Mouse (Mus musculus) adrenal gland, postnatal 36 days (tissue): ENCODE measurements around the gene Lyl1. TPM values are rescaled to one million over a fixed set of nuclear protein-coding genes. Genes with fewer than 3 reads are reported as not detected.
A peak's percentile ranks its signal among the peaks of the same experiment; 100 is the strongest.

ENCODE experiments used
- DNase-seq, 2 experiments: peaks; one replicate each; pipeline ENCODE4 v3.0.0; 2021; ENCODE audit warnings: mixed read lengths in 1 of 2
- total RNA-seq, 2 experiments: library from RNA; stranded (reverse); gene quantifications; 2 replicates each; pipeline ENCODE4 v1.2.3; 2021

Lyl1 gene
- total RNA-seq, 2 experiments from 2014 or later: 2.5 to 2.9 TPM

DNA sequence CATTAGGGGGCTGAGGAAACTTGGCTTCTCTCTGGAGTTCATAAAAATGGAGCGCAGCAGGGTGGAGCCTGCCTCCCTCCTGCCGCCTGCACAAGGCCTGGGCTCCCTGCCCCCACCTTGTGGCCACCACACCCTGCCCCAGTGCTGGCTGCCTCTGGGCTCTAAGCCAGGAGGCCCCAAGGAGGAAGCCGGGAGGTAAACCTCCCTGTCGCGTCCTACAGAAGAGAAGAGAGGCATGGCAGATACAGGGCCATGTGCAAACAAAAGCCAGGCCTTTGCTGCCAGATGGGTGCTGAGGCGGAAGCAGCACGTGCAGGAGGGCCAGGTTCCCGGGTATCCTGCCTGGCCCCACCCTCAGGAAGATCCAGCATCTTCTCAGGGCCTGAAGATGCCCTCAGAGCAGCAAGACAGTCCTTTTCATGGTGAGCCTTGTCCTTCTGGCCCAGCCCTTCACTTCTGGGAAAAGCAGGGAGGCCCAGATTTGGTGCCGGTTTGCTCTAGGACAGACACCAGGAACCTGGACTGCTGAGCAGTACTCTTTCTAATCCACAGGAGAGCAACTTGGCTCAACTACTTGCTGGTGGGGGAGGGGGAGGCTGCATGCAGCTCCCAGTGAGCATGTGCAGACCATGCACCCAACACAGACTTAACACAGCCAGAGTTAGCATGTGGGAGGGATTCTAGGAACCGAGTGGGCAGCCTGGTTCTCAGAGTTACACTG lies 21.8 kb downstream of the Lyl1 start, which contains the start of gene G430095P16Rik:
TSS of gene G430095P16Rik (plus strand) at position 158 of the 721 bp plus-strand sequence.
- peak; percentile 54 to 79 for DNase-seq

DNA sequence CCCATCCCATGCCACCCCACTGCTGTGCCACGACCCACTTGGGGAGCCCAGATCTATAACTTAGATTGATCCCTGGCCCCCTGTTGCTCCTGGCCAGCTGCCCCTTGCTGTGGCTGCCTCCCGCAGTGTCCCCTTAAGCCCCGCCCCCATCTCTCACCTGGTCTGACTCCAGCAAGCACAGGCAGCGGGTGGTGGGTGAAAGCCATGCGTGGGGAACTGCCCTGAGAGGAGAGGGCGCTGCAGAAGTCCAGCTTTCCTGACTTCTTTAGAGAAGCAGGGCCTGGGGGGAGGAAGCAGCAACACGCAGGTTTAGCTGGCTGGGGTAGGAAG lies 22.3 kb downstream of the Lyl1 start:
- DNase-seq: peak in 1 of 2 experiments; percentile 37

DNA sequence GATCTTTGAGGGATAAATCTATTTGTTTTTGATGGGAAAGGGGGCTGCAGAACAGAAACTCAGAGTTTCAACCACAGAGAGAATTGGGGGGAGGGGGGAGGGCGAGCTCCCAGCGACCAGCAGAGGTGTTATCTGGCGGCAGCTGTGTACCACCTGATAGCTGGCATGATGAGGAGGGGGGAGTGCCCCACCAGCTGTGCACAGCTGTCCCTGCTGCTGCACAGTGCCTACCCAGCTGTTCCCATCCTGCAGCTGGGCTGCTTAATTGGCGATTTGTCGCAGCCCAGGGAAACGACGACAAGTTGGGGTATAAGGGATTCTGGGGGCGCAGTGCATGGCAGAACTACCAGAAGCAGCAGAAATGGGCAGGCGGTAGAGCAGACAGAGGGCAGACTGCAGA lies 23.4 kb downstream of the Lyl1 start:
- no peak for DNase-seq

GRCm38 (mm10) chr8:84725246-84725940 lies 24.1 kb downstream of the Lyl1 start:
- DNase-seq: no peak

- peak in 1 of 2 experiments; percentile 36 for DNase-seq
Measured at GRCm38 (mm10) chr8:84725941-84726259, 24.6 kb downstream of the Lyl1 start.

GRCm38 (mm10) chr8:84728474-84728873 lies 27.2 kb downstream of the Lyl1 start:
- DNase-seq: no peak

GRCm38 (mm10) chr8:84729921-84730362 lies 28.7 kb downstream of the Lyl1 start:
- peak; percentile 29 to 48 for DNase-seq

DNA sequence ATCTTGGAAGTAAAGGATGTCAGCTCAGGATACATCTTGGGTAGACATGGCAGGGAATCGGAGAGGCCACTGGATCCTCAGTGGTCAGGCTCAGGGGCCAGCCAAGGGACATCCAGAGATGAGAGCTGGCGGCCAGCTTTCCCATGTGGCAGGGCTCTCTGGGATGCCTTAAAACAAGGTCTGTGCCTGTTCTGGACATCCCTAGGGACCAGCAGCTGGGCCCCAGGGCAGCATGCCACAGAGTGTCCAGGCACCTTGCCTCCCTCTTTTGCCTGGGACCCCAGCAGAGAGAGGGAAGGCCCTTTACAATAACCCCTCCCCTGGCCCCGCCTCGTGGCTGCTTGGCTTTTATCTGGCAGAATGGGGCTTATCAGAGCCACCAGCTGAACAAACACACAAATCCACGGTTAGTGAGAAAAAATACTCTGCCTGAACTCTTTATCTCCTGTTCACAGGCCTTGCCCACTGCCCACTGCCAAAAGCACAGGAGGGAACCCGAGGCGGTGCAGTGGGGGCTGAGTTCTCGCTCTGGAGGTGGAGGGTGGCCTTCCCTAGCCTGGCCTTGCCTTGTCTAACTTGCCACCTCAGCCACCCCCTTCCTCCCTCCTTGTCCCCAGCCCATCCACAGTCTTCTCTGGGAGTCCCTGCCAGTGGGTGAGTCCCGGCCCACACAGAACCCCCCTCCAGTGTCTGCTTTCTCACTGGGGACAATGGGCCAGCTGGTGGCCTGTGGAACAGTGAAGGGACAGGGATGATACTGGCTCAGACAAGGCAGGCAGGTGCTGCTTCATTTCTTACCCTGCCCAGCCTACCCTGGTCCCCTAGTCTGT lies 29.5 kb downstream of the Lyl1 start:
- no peak for DNase-seq

DNA sequence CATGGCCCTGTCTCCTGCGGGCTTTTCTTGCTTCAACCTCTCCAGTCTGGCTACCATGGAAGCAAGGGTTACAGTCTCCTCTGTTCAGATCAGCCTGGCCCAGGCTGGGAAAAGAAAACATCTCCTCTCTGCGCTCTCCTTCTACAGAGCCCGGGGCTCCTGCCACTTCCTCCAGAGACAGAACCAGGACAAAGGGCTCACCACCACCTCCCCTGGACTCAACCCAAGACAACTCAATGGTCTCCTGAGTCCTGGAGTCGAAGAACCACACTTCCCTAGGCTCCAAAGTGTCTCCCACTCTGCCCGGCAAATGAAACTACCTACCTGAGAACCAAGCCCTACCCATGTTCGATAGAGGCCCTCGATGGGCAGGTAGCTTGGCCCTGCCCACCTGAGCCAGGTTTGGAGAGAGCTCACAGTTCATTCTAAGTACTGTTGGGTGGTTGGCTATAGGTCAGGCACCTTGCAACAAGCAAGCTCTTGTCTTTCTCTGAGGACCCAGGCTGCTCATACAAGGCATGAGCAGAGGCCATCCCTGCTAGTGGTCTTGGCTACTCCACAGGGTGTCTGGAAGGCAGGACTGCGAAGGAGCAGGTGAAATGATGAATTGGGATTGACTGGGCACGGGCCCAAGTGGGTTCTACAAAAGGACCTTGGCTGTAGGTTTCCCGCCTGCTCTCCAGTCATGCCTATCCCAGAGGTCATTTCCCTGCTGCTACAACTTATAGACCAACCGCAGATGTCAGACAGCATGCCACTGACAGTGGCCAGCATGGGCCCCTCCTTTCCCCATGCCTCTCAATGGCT lies 30.3 kb downstream of the Lyl1 start:
- DNase-seq: peak; percentile 41 to 42

GRCm38 (mm10) chr8:84732545-84732944 lies 31.3 kb downstream of the Lyl1 start:
- DNase-seq: no peak

DNA sequence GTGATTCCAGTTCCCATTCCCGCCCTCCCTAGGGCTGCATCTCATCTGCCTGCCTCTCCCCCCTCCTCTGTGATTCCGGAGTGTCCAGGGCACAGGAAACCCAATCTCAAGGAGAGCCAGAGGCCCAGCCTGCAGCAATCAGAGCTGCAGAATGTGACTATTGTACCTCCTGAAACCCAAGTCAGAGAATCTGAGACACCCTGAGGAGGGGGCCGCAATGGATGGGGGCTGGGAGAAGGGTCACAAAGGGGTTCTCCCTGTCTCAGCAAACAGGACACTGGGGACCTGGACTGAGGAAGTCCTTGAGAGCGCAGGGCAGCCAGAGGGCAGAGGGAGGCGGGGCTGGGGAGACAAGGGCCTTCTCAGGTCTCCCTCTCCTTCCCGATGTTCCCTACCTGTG lies 31.7 kb downstream of the Lyl1 start:
- DNase-seq: no peak

DNA sequence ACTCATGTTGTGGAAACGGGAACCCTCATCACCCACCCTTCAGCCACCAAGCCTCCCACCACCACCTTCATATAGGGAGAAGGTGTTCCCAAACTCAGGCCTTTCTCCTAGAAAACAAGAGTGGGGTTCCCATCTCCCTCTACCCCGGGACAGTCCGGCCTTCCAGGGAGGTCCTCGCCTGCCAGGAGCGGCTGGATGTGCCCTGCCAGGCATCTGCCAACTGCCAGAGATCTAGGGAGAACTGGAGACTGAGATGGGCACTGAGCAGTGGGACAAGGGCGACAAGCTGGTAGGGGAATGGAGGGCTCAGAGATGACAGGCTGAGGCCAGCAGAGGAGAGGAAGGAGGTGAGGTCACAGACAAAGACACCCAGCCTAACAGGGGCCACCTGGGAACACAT lies 32.7 kb downstream of the Lyl1 start:
- DNase-seq: no peak

- no peak for DNase-seq
Measured at GRCm38 (mm10) chr8:84734680-84735079, 33.4 kb downstream of the Lyl1 start.

- no peak for DNase-seq
Measured at GRCm38 (mm10) chr8:84735597-84735996, 34.3 kb downstream of the Lyl1 start.

GRCm38 (mm10) chr8:84736521-84736920 lies 35.3 kb downstream of the Lyl1 start:
- DNase-seq: no peak

GRCm38 (mm10) chr8:84737608-84738007 lies 36.4 kb downstream of the Lyl1 start:
- DNase-seq: peak; percentile 72 to 85

DNA sequence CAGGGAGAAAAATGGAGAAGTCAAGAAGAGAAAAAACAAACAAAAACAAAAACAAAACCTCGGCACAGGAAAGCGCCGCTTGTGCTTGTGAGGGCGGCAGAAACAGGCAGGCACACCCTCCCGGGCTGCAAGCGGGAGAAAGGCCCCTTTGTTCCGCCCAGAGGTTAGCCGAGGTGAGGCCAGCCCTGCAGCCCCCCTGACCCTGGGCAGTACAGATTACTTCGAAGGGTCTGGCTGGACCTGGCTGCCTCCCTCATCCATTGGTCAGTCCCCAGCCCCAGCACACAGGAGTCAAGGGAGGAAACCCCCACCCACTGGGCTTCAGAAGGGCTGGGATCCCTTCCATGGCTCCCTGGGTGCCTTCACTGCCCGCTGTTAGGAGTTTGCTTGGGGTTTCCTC lies 37.0 kb downstream of the Lyl1 start:
- DNase-seq: no peak

- no peak for DNase-seq
Measured at GRCm38 (mm10) chr8:84738715-84739400, 37.6 kb downstream of the Lyl1 start.

- no peak for DNase-seq
Measured at GRCm38 (mm10) chr8:84739401-84739742, 38.1 kb downstream of the Lyl1 start.

DNA sequence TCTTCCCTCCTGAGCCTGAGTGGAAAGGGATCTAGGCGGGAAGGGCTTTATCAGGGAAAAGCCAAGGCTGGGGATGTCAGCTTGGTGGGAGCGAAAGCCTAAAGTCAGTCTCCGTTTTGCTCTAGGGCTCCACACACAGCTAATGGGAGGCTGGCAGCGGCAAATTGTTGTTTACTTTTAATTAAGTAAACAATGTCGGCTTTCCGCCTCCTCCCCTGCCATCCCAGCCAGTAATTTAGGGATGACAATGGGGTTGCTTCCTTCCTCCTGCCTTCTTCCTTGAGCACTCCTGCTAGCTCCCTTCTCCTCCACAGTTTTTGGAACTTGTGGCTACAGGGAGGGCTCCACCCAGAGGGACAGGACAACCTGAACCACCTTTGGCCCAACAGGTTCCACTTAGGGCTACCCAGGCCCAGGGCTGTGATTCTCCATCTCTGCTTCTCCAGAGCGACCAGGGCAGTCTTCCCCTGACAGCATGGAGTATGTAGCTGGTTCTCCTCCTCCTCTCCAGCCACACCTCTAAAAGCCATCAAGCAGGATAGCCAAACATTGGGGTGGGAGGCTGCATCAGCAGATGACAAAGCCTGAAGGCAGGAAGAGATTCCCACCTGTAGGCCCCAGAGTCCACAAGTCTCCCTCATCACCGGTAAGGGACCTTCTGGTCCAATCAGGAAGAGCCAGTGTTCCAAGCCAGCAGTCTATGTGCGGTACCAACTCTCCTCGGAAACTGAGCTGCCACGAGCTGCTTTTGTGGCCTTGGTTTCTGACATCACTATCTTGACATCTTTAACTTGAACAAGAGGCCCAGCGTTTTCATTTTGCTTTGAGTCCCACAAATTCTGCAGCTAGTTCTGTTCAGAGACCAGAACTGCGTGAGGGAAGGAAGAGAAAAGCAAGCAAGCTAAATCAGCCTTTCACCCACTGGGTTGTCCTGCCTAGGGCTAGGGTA lies 39.9 kb downstream of the Lyl1 start:
- no peak for DNase-seq
